Mouse (Mus musculus) subcutaneous adipose tissue, adult 2 months (tissue): Measurements from ENCODE around the gene Ewsr1. TPM values are rescaled to one million over a fixed set of nuclear protein-coding genes. Genes with fewer than 3 reads are reported as not detected.

Experiments
- polyA plus RNA-seq: library from polyadenylated mRNA; depleted of rRNA; stranded (reverse); fragments of >200 nt; gene quantifications from 2 replicates; pipeline ENCODE4 v1.2.3, GENCODE M21; 2012; ENCODE audit warnings: low replicate concordance; rRNA removed

Gene Ewsr1
- polyA plus RNA-seq: 188 and 363 TPM in 2 replicates

GRCm38 (mm10) chr11:5098736-5099542 lies at the start of gene Ewsr1, which contains the start of gene Rhbdd3:
Ewsr1 (minus strand) TSS chr11:5099266.
Rhbdd3 (plus strand) TSS chr11:5098926.

DNA sequence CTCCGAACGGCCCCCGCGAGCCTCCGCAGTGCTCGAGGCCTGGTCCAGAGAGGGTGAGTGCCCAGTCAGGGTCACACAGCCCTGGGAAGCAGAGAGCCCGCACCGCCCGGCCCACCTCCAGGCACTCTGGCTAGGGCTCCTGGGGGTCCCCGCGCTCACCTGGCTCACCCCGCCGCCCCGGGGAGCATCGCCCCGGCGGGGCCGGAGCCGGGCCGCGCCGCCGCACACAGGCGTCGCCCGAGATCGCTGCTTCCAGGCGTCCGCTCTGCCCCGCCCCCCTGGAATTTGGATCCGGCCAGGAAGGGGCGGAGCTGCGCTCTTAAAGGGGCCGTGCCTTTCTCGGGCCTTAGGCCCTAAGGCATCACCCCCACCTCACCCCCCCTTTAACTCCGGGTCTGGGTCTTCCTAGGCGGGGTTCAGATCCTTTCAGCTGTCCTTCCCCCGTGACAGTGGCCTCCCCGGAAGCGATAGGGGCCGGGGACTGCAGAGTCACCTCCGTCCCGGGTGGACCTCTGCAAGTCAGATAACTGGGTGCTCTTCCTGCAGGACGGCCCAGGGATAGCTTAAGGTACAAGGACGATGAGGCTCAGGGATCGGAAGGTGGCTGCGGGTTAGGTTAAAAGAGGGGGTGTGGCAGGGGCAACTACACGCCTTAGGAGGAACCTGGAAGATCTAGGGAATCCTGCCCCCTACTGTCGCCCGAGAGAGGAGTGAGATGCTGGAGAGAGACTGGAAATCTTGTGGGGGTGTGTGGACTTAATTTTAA lies 33.8 kb downstream of the Ewsr1 start, which contains the start of gene Gas2l1:
Gene Gas2l1, minus strand, starts transcription at position 272 of the 766 bp plus-strand sequence.

DNA sequence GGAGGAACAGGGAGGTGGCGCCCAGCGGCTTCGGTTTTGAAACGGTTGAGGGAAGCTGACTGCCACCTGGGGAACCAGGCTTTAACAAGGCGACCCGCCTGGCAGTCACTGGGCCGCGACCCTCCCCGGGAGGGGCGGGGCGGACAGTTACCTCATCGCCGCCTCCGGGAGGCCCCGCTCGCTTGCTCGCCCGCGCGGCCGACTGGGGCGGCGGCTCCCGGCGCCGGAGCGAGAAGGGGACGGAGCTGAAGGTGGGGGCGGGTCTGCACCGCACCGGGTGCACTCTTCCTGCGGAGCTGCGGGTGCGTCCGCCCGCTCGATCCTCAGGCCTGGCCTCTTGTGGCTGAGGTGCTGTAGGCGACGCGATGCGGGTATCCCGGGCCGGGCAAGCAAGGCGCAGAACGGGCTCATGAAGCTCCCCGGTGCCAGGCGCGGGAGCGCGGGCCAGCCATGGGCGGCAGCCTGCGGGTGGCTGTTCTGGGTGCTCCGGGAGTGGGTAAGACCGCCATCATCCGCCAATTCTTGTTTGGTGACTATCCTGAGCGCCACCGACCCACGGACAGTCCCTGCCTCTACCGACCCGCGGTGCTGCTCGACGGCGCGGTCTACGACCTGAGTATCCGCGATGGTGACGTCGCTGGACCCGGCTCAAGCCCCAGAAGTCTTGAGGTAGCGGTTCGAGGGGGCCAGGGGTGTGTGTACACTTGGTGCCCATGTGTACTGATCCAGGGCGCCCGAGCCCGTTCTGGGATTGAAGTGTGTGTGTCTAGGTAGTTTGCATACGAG lies 41.0 kb downstream of the Ewsr1 start, which contains the start of gene Rasl10a:
Gene Rasl10a, plus strand, starts transcription at position 273 of the 786 bp plus-strand sequence.

Other genes starting within 250 kb of the Ewsr1 start
- gene Nf2, start 249.7 kb downstream of the Ewsr1 start, polyA plus RNA-seq: 51.5 and 66.9 TPM in 2 replicates
- 16.7 and 48.0 TPM in 2 replicates for gene Nipsnap1, start 225.3 kb downstream of the Ewsr1 start, polyA plus RNA-seq
- 21.1 and 29.7 TPM in 2 replicates for gene Thoc5, start 203.9 kb downstream of the Ewsr1 start, polyA plus RNA-seq
- gene Nefh, start 151.2 kb downstream of the Ewsr1 start, polyA plus RNA-seq: 0.09 TPM in 1 of 2 replicates, not detected in the other
- 85.0 and 92.8 TPM in 2 replicates for gene Ap1b1, start 112.4 kb downstream of the Ewsr1 start, polyA plus RNA-seq
- 1.6 and 7.2 TPM in 2 replicates for gene Rasl10a, start 41.1 kb downstream of the Ewsr1 start, polyA plus RNA-seq
- gene Gas2l1, start 33.9 kb downstream of the Ewsr1 start, polyA plus RNA-seq: 85.7 and 101 TPM in 2 replicates
- gene Rhbdd3, start 340 bp downstream of the Ewsr1 start, polyA plus RNA-seq: 37.1 and 38.6 TPM in 2 replicates
- gene Emid1, start 53.0 kb upstream of the Ewsr1 start, polyA plus RNA-seq: 4.0 and 57.9 TPM in 2 replicates
- 22.2 and 34.9 TPM in 2 replicates for gene Kremen1, start 162.3 kb upstream of the Ewsr1 start, polyA plus RNA-seq